Mouse (Mus musculus) heart, embryonic 14.5 days (tissue): Measurements from ENCODE around the gene Tgfbr1. TPM values are rescaled to one million over a fixed set of nuclear protein-coding genes. Genes with fewer than 3 reads are reported as not detected.
"Not testable (repeated sequence)": the region's sequence is repeated elsewhere in the genome, so short reads cannot be mapped to it uniquely, and the experiment has no call there.

Experiments
- ATAC-seq: fragments of 200-750 bp; cut with Nextera tagmentation; 2 replicates; pipeline ENCODE4 v1.8.0; 2017; ENCODE audit warnings: low read depth, moderate TSS enrichment; ENCODE audit not compliant: insufficient number of reproducible peaks, insufficient read depth, low FRiP score
- H3K27ac ChIP-seq, 2 experiments: fragments of 200-500 bp in 1 of 2; fragments of 300-500 bp in 1 of 2; sonication (generic) in 1 of 2; replicated peaks in 1 of 2; 2 replicates each; pipeline ENCODE4 v1.5.1; 2012 to 2014; ENCODE audit warnings: low read depth in 2 of 2, low read length in 2 of 2, control low read depth in 1 of 2, mild to moderate bottlenecking in 1 of 2, mixed read lengths in 1 of 2; ENCODE audit not compliant: control insufficient read depth in 1 of 2, insufficient read depth in 1 of 2
- H3K27me3 ChIP-seq: fragments of 300-500 bp; sonication (generic); 2 replicates; pipeline ENCODE4 v1.6.1; 2014; ENCODE audit warnings: mild to moderate bottlenecking, low read length, control low read depth; ENCODE audit not compliant: control insufficient read depth, insufficient read depth
- H3K36me3 ChIP-seq: fragments of 300-500 bp; sonication (generic); 2 replicates; pipeline ENCODE4 v1.6.1; 2014; ENCODE audit warnings: mild to moderate bottlenecking, control low read depth, low read length, mixed read lengths; ENCODE audit not compliant: control insufficient read depth, insufficient read depth
- H3K4me1 ChIP-seq, 2 experiments: fragments of 200-500 bp in 1 of 2; fragments of 300-500 bp in 1 of 2; sonication (generic) in 1 of 2; 2 replicates each; pipeline ENCODE4 v1.6.1; 2012 to 2014; ENCODE audit warnings: low read length in 2 of 2, control low read depth in 1 of 2, mixed read lengths in 1 of 2; ENCODE audit not compliant: control insufficient read depth in 2 of 2, insufficient read depth in 2 of 2
- H3K4me2 ChIP-seq: fragments of 300-500 bp; sonication (generic); 2 replicates; pipeline ENCODE4 v1.6.1; 2014; ENCODE audit warnings: mild to moderate bottlenecking, low read length
- H3K4me3 ChIP-seq, 2 experiments: fragments of 200-500 bp in 1 of 2; fragments of 300-500 bp in 1 of 2; sonication (generic) in 1 of 2; 2 replicates each; pipeline ENCODE4 v1.5.1; 2012 to 2014; ENCODE audit warnings: low read length in 2 of 2, mild to moderate bottlenecking in 2 of 2, control low read depth in 1 of 2, low read depth in 1 of 2, moderate library complexity in 1 of 2; ENCODE audit not compliant: control insufficient read depth in 1 of 2, insufficient read depth in 1 of 2
- H3K9ac ChIP-seq: fragments of 300-500 bp; sonication (generic); 2 replicates; pipeline ENCODE4 v1.6.1; 2014; ENCODE audit warnings: mild to moderate bottlenecking, low read length
- H3K9me3 ChIP-seq: fragments of 300-500 bp; sonication (generic); 2 replicates; pipeline ENCODE4 v1.6.1; 2016; ENCODE audit warnings: low read length, control low read depth; ENCODE audit not compliant: control insufficient read depth
- WGBS: fragments of 180-500 bp; shearing (Covaris S2); extraction: QIAGEN DNeasy Blood & Tissue Kit; methylation state at CpG from one replicate; pipeline ENCODE4 v1.1.7; 2014; 5-methylcytosine and 5-hydroxymethylcytosine counted together
- polyA plus RNA-seq: library from polyadenylated mRNA; unstranded; fragments of >200 nt; fragmentation: Nextera tagmentation; extraction: Ambion mirVana; gene quantifications from 2 replicates; pipeline ENCODE4 v1.2.1, GENCODE M21; 2014

Tgfbr1 gene
- polyA plus RNA-seq, 1 experiment from 2014 or later = 29.8 TPM

DNA sequence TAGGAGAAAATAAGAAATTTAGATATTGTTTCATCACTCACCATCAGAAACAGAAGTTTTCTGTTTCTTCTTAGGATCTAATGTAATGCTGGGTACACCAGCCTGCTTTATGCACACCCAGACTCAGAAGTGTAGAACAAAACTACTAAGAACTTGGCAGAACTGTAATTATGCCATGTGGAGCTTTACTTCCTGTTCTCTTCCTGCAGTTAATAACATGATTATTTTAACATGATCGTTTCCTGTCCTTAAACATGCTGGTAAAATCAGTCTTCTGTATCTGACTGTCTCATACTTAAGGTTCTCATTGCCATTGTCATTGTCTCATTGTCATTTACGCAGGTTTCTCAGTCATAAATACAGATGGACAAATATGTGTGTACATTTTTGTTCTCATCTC, 15.7 kb downstream of the Tgfbr1 start:
- Histone ChIP-seq H3K9me3 (no peaks in the 10 kb centered on the region), H3K4me2 (no peak overlapping the region), H3K27ac (no peak overlapping the region), H3K27me3 (no peaks in the 10 kb centered on the region), H3K9ac (no peak overlapping the region), H3K36me3 (no peaks in the 10 kb centered on the region), H3K4me3 (no peak overlapping the region), H3K4me1 (no peaks in the 10 kb centered on the region)
- WGBS = 82% methylated on average over 2 of the region's 2 CpGs
- ATAC-seq = no peak

DNA sequence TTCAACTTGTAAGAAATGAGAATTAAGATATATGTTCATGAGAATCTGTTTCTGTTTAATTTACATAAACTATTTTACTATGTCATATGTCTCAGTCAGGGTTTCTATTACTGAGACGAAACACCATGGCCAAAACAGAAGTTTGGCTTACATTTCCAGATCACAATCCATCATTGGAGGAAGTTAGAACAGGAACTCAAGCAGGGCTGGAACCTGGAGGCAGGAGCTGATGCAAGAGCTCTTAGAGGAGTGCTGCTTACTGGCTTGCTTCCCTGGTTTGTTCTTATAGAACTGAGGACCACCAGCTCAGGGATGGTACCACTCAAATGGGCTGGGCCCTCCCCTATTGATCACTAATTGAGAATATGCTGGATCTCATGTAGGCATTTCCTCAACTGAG, 25.7 kb downstream of the Tgfbr1 start:
- H3K9me3 ChIP-seq = no peaks in the 10 kb centered on the region
- no peaks in the 10 kb centered on the region for H3K27me3 ChIP-seq
- H3K4me3 ChIP-seq = no peak overlapping the region
- whole genome bisulfite sequencing = 56% methylated on average over 1 of the region's 1 CpGs
- no peak for ATAC-seq
- peaks cover 0 to 39% of the 10 kb centered on the region in 2 experiments; a peak in 3 of 4 replicates for H3K4me1 ChIP-seq
- no peak overlapping the region for H3K4me2 ChIP-seq
- H3K36me3 ChIP-seq = no peaks in the 10 kb centered on the region
- H3K27ac ChIP-seq = no peak overlapping the region
- H3K9ac ChIP-seq = no peak overlapping the region

DNA sequence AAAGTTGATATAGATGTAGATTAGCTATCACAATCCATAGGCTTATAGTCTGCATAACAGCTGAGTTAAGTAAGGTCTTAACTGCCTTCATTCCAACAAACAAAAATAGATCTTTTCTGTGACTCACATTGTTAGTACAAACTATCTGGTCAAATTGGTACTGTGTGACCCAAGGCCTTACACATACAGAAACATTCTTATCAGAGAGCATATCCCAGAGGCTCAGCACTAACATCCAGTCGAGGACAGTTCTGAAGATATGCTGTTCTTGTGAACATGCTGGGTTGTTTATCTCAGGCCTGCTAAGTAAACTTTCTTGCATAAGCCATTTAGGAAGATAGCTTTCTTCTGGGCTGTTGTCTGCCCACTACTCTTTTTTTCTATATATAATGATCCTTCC, 29.4 kb downstream of the Tgfbr1 start:
- Histone ChIP-seq H3K27me3 (no peaks in the 10 kb centered on the region), H3K4me1 (peaks cover 0 to 32% of the 10 kb centered on the region in 2 experiments; a peak in 3 of 4 replicates), H3K27ac (no peak overlapping the region), H3K9ac (no peak overlapping the region), H3K4me2 (no peak overlapping the region), H3K36me3 (peaks cover 19% of the 10 kb centered on the region), H3K4me3 (no peak overlapping the region), H3K9me3 (no peaks in the 10 kb centered on the region)
- ATAC-seq = no peak
- WGBS = 11% methylated on average over 1 of the region's 1 CpGs

DNA sequence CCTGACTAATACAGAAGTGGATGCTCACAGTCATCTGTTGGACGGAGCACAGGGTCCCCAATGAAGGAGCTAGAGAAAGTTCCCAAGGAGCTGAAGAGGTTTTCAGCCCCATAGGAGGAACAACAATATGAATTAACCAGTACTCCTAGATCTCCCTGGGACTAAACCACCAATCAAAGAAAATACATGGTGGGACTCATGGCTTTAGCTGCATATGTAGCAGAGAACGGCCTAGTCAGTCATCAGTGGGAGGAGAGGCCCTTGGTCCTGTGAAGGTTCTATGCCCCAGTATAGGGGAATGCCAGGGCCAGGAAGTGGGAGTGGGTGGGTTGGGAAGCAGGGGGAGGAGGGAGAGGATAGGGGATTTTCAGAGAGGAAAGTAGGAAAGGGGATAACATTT, 38.9 kb downstream of the Tgfbr1 start:
- WGBS = 96% methylated on average over 2 of the region's 2 CpGs
- H3K9ac ChIP-seq, H3K27ac ChIP-seq, H3K4me3 ChIP-seq, ATAC-seq, H3K27me3 ChIP-seq, H3K9me3 ChIP-seq, H3K4me1 ChIP-seq, H3K4me2 ChIP-seq: not testable (repeated sequence)
- peaks cover 29% of the 10 kb centered on the region for H3K36me3 ChIP-seq

DNA sequence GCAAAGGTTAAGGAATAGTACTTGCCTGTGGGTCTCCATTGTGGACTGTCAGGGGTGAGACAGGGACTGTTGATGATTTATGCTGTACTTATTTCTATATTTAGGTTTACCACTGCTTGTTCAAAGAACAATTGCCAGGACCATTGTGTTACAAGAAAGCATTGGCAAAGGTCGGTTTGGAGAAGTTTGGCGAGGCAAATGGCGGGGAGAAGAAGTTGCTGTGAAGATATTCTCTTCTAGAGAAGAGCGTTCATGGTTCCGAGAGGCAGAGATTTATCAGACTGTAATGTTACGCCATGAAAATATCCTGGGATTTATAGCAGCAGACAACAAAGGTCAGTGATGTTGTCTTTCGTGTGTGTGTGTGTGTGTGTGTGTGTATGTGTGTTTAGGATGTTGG, 43.2 kb downstream of the Tgfbr1 start:
- Histone ChIP-seq H3K36me3 (peaks cover 64% of the 10 kb centered on the region), H3K4me1 (no peaks in the 10 kb centered on the region), H3K9ac (no peak overlapping the region), H3K4me2 (no peak overlapping the region), H3K27ac (no peak overlapping the region), H3K4me3 (no peak overlapping the region), H3K27me3 (no peaks in the 10 kb centered on the region), H3K9me3 (no peaks in the 10 kb centered on the region)
- ATAC-seq = no peak
- WGBS = 87% methylated on average over 7 of the region's 7 CpGs

DNA sequence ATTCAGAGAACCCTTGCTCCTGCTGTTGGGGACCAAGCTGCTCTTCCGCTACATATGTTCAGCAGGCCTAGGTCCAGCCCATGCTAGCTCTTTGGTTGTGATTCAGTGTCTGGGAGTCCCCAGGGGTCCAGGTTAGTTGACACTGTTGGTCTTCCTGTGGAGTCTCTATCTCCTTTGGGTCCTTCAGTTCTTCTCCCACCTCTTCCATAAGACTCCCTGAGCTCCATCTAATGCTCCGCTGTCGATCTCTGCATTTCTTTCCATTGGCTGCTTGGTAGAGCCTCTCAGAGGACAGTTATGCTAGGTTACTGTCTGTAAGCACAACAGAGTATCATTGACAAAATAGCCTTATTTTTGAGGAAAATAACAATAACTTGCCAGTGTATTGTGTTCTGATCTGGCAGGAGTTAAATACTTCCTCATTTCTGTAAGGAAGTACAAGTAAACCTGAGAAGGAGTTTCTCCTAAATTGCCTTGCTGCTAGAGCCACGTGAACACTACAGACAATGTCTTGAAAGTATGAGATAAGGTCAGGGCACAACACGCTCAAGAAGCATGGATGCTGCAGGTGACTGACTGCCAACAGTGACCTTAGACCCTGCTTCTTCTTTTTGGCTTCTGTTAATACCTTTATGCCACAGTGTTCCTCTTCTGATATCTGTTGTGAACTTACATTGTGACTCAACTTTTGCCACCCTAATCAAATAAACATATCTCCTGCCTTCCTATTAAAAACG, 45.1 kb downstream of the Tgfbr1 start:
- Histone ChIP-seq H3K4me2 (no peak overlapping the region), H3K9me3 (no peaks in the 10 kb centered on the region), H3K36me3 (peaks cover 61% of the 10 kb centered on the region), H3K4me1 (peaks cover 2 to 15% of the 10 kb centered on the region in 2 experiments; a peak in 3 of 4 replicates), H3K4me3 (no peak overlapping the region), H3K27me3 (no peaks in the 10 kb centered on the region), H3K9ac (no peak overlapping the region), H3K27ac (no peak overlapping the region)
- 84% methylated on average over 6 of the region's 6 CpGs for WGBS
- no peak for ATAC-seq

DNA sequence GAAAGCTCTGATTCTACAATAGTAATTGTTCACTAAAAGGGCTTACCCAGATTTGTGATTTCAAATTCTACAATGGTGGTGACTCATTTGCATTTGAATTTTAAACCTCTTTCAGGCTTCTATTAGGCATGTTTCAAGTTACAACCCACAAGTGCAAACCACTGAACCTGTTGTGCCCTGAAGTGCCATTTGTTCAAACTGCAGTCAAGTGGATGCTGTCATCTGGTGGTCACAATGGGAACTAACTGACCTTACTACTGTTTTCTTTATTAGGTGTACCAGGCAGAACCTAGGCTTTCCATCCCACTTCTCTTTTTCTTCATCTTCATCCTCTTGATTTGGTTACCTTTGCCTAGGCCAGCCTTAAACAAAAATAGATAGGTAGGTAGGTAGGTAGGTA, 46.8 kb downstream of the Tgfbr1 start:
- Histone ChIP-seq H3K27me3 (no peaks in the 10 kb centered on the region), H3K9ac (no peak overlapping the region), H3K36me3 (peaks cover 55% of the 10 kb centered on the region), H3K4me2 (no peak overlapping the region), H3K4me1 (peaks cover 2 to 15% of the 10 kb centered on the region in 2 experiments; a peak in 3 of 4 replicates), H3K27ac (no peak overlapping the region), H3K4me3 (no peak overlapping the region), H3K9me3 (no peaks in the 10 kb centered on the region)
- no peak for ATAC-seq

DNA sequence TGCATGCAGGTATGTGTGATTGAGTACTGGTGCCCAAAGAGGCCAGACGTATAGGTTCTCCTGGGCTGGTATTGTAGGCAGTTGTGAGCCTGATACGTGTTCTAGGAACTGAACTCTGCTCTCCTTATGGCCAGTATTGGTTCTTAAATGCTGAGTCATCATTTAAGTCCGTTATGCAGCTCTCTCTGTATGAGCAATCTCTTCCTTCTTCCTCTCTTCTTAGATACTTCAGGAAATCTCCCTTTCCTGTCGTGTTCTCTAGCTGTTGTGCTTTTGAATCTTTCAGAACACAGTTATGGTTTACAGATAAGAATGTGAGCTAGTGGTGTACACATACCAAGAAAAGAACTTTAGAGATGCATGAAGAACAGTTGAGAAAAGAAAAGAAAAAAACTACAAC, 47.3 kb downstream of the Tgfbr1 start:
- Histone ChIP-seq H3K27me3 (no peaks in the 10 kb centered on the region), H3K4me3 (no peak overlapping the region), H3K36me3 (peaks cover 57% of the 10 kb centered on the region), H3K4me2 (no peak overlapping the region), H3K9ac (no peak overlapping the region), H3K9me3 (no peaks in the 10 kb centered on the region), H3K4me1 (peaks cover 2 to 15% of the 10 kb centered on the region in 2 experiments; a peak in 3 of 4 replicates), H3K27ac (no peak overlapping the region)
- 67% methylated on average over 4 of the region's 4 CpGs for WGBS
- ATAC-seq = no peak
